Comparison of ENCODE assay signal across 24 mouse cellular contexts in the genomic region with DNA sequence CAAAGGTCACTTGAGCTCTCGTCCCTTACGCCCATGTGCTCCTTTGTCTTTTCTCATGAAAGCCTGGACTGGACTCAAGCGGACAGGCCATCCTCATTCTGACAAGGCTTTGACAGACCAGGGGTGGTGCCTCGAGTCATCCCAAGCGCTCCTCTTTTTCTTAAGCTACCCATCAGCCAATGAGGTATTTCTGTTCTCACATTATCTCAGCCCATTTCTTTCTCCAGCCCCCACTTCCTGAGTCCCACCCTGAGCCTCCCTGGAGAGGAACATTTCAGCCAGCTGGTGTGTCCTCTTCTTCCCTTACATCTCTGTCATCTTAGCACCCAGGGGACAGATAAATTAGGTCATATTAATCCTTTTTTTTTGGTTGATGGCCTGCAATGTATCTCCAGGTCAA.
DNase-seq lines count a peak whose midpoint lies in the region; TF ChIP-seq lines count a peak whose summit lies in the region.
"Had no signal": no experiment of that assay in that cellular context is flagged by ENCODE, and none has a peak within 500 bp of the region (broad histone marks: within the 10 kb centered on the region; RNA-seq: fewer than 3 reads in every experiment).

No protein-coding gene starts in this region.

- H3K27ac ChIP-seq in left cerebral cortex, adult 2 months = peak overlapping the region; percentile 58
- H3K27ac ChIP-seq in cortical plate, adult 2 months (ENCODE audit: insufficient read depth, low read length) = peak overlapping the region; percentile 89
- H3K27ac ChIP-seq: heart, adult 2 months; hindbrain, embryonic 14.5 days; limb, embryonic 13.5 days; liver, embryonic 12.5 days; neural tube, embryonic 12.5 days; stomach, embryonic 15.5 days had no signal

- TF ChIP-seq CTCF in left cerebral cortex, adult 2 months (IDR thresholded peaks at IDR 0.05) = no peak
- no peak for TF ChIP-seq CTCF in cortical plate, adult 2 months (IDR thresholded peaks at IDR 0.05; ENCODE audit: extremely low read depth, insufficient read depth, low read length)

- H3K4me1 ChIP-seq in cortical plate, adult 2 months (ENCODE audit: control insufficient read depth, insufficient read depth, low read length) = peaks cover 6% of the 10 kb centered on the region
- H3K4me1 ChIP-seq: limb, embryonic 13.5 days; liver, embryonic 12.5 days; megakaryocyte, embryonic 14.5 days; neural tube, embryonic 12.5 days; stomach, embryonic 15.5 days had no signal

- H3K4me3 ChIP-seq in left cerebral cortex, adult 2 months = no peak overlapping the region
- no peak overlapping the region for H3K4me3 ChIP-seq in cortical plate, adult 2 months (ENCODE audit: insufficient read depth, low read length)
- H3K4me3 ChIP-seq: heart, adult 2 months; limb, embryonic 13.5 days; liver, embryonic 12.5 days; megakaryocyte, embryonic 14.5 days; neural tube, embryonic 12.5 days; stomach, embryonic 15.5 days had no signal

- TF ChIP-seq POLR2A in cortical plate, adult 2 months (IDR thresholded peaks at IDR 0.05; ENCODE audit: extremely low read depth, insufficient read depth, low read length) = no peak

- peak; percentile 29 to 54 for DNase-seq in heart, adult 18-20 months
- no peak for DNase-seq in heart, postnatal 25 days (ENCODE audit: low spot score)
- DNase-seq in left cerebral cortex, adult 2 months (ENCODE audit: extremely low spot score in 1 of 2, low spot score in 2 of 2) = no peak
- no peak for DNase-seq in left cerebral cortex, adult 18-20 months (ENCODE audit: low spot score in 2 of 2)
- peak; percentile 30 for DNase-seq in skeletal muscle tissue, adult 2 months (ENCODE audit: low read depth, low spot score)
- DNase-seq in cerebellum, adult 9-11 months = no peak
- DNase-seq: adrenal gland, postnatal 10 days; cerebellum, adult 2 months; cerebellum, postnatal 36 days; forebrain, postnatal 0 days; kidney, adult 8-10 months; kidney, postnatal 14 days; layer of hippocampus, postnatal 36 days; lung, adult 2 months; midbrain, embryonic 14.5 days; thymus, postnatal 25 days had no signal

- intact Hi-C loops in heart, postnatal 25 days (cut with DNase I) = no loop called here
- intact Hi-C loops in left cerebral cortex, adult 2 months (cut with DNase I) = loop anchor here (5.0 kb wide), 2 partner anchors 116 to 326 kb away; no protein-coding TSS in a partner anchor

Comparison
In these comparisons a context has a peak if more than half of its experiments do, and no peak if none do; other contexts are left out.
1. DNase-seq: peak in heart, adult 18-20 months (2 of 2) and skeletal muscle tissue, adult 2 months (single experiment); none in heart, postnatal 25 days (single experiment), left cerebral cortex, adult 2 months (0 of 2), left cerebral cortex, adult 18-20 months (0 of 2) and cerebellum, adult 9-11 months (single experiment).